Mouse (Mus musculus): ENCODE data around the gene Ccnb3. TPM values are rescaled to one million over a fixed set of nuclear protein-coding genes. Genes with fewer than 3 reads are reported as not detected.

The Ccnb3 gene
- polyA plus RNA-seq, 1 experiment from 2014 or later = not detected

Other genes with a start within 250 kb of the Ccnb3 start
- not detected in 2 replicates for gene Akap4, start 25.9 kb upstream of the Ccnb3 start, polyA plus RNA-seq (2016; fragmentation: Nextera tagmentation; extraction: Ambion mirVana)

Measured in hindbrain, embryonic 10.5 days (tissue).